Mouse (Mus musculus) thymus, adult 2 months (tissue): ENCODE data around the gene Top3b.

Source experiments
- CTCF ChIP-seq: fragments of 200-500 bp; IDR thresholded peaks from 2 replicates; pipeline ENCODE4 v1.5.1; 2012; ENCODE audit warnings: mild to moderate bottlenecking, control low read depth, low read length, moderate library complexity, borderline replicate concordance; ENCODE audit not compliant: control insufficient read depth, poor library complexity, insufficient read depth; ENCODE audit errors: extremely low read depth
- POLR2A ChIP-seq: fragments of 200-500 bp; IDR thresholded peaks from 2 replicates; pipeline ENCODE4 v1.6.1; 2012; ENCODE audit warnings: mild to moderate bottlenecking, low read length, control low read depth, moderate library complexity; ENCODE audit not compliant: control insufficient read depth, poor library complexity, insufficient read depth; ENCODE audit errors: extremely low read depth

DNA sequence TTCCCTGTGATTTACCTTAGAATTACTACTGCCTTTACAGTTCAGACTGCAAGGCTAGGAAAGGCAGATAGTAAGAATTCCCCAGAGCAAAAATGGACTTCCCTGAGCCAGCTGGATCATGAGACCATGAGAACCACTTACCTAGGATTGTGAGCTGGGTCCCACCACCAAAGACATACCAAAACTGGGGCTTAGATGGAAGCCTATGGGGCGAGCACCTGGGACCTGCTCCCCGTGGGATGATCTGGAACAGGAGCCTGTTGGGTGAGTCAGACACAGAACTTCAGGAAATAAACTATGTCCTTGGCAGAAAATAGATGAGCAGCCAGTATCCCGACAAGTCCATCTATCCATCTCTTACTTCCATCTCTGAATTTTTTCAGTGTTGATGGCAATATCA is 8.2 kb upstream of the Top3b start:
- TF ChIP-seq CTCF (no peak), POLR2A (no peak)
